Mouse (Mus musculus) liver, adult 2 months (tissue): ENCODE results near the gene D8Ertd738e.

Experiments used
- CTCF ChIP-seq: fragments of 200-500 bp; IDR thresholded peaks from 2 replicates; pipeline ENCODE4 v1.5.1; 2011; ENCODE audit warnings: low read depth, low read length, control low read depth
- POLR2A ChIP-seq: fragments of 200-500 bp; IDR thresholded peaks from 2 replicates; pipeline ENCODE4 v1.6.1; 2011; ENCODE audit warnings: low read length, control low read depth; ENCODE audit not compliant: insufficient read depth; ENCODE audit errors: extremely low read depth

GRCm38 (mm10) chr8:84202466-84202865 is 47.1 kb downstream of the D8Ertd738e start:
- no peak for TF ChIP-seq POLR2A
- no peak for TF ChIP-seq CTCF
